Mouse (Mus musculus): ENCODE results near the gene Cyp19a1.

DNA sequence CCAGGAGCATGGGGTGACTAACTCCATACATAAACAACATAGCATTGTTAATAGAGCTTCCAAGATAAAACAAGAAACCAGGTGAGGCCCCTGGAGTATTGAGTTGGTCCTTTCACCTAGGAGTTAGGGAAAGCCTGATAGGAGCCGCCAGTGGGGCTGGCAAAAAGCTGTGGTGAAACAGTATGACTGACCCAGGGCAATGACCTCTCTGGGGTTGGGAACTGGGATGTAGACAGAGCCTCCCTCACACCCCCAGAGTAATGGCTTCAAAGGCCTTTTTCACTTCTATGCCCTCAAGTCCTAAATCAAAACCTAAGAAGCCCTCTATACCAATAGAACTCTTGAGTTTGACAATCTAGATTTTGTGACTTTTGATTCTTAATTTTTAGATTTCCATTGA lies 40.3 kb upstream of the Cyp19a1 start:
- no peak for TF ChIP-seq CTCF (IDR thresholded peaks at IDR 0.05; ENCODE audit: insufficient read depth, low read length)
- TF ChIP-seq POLR2A (IDR thresholded peaks at IDR 0.05; ENCODE audit: borderline replicate concordance, extremely low read depth, low read depth, low read length) = no peak

Data from lung, adult 2 months (tissue).